Mouse (Mus musculus) sigmoid colon, adult 10 weeks (tissue): ENCODE measurements around the gene Arr3. TPM values are rescaled to one million over a fixed set of nuclear protein-coding genes. Genes with fewer than 3 reads are reported as not detected.

Experiments used
- polyA plus RNA-seq: library from polyadenylated mRNA; stranded (reverse); fragments of 350-450 nt; fragmentation: Illumina TruSeq; extraction: RNeasy Lipid Tissue Mini Kit (QIAGEN cat#74804); gene quantifications from one replicate; pipeline ENCODE4 v1.2.3, GENCODE M21; 2014; ENCODE audit warnings: low read depth, low replicate concordance

Gene Arr3
- polyA plus RNA-seq: not detected

DNA sequence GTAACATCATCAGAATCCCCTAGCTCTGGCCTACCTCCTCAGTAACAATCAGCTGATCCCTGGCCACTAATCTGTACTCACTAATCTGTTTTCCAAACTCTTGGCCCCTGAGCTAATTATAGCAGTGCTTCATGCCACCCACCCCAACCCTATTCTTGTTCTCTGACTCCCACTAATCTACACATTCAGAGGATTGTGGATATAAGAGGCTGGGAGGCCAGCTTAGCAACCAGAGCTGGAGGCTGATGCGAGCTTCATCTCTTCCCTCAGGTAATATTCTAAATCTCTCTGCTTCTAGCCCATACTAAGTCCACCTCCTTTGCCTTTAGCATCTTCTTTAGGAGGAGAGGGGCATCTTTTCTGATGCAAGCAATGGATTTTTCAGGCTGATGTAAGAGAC, at the start of gene Arr3:
TSS of gene Arr3 (plus strand) at position 184 of the 400 bp plus-strand sequence.

DNA sequence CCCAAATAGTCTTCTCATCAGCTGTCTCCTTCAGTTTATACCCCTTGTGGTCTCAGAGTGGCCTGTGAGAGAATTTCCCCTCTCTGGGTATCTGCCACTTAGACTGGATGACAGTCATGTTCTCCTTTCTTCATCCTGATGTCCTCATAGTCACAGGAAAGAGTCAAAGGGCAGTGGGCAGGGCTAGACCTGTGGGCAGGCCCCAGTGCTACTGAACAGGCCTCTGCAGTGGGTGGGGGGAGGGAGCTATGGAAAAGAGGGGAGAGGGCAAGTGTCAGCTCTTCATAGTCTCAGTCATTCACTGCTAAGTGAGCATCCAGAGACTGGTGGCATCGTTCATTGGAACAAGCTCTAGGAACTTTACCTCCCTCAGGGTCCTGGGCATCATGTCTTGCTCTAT, 33.3 kb upstream of the Arr3 start, which contains the start of gene Awat1:
TSS of gene Awat1 (plus strand) at position 301 of the 400 bp plus-strand sequence.

DNA sequence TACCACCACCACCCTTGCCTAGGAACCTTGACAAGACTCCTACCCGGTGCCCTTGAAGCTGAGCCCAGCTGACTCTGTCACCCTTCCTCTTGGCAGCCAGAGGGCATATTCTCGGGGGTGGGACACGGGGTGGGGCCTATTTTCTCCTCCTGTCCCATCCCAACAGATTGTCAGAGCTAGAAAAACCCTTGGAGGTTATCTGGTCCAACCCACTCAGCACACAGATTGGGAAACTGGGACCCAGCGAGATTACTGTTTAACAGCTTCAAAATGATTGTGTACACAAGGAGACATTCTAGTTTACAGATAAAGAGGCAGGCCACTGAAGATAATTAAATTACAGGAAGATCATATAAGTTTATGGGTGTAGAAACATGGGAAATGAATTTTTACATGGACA, 10.5 kb upstream of the Arr3 start, which contains the start of gene P2ry4:
TSS of gene P2ry4 (minus strand) at position 79 of the 400 bp plus-strand sequence.

DNA sequence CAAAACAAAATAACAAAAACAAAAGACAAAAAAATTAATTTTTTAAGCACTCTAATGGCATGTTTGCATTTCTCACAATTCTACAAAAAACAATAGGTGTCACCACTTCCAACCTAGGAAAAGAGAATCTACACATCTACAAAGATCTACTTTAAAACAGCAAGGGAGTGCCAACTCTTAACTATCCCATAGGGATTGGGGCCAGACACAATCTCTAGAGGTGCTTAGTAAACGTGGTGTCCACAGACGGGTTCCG, 20.2 kb downstream of the Arr3 start, which contains the start of gene Kif4:
TSS of gene Kif4 (plus strand) at position 192 of the 256 bp plus-strand sequence.

DNA sequence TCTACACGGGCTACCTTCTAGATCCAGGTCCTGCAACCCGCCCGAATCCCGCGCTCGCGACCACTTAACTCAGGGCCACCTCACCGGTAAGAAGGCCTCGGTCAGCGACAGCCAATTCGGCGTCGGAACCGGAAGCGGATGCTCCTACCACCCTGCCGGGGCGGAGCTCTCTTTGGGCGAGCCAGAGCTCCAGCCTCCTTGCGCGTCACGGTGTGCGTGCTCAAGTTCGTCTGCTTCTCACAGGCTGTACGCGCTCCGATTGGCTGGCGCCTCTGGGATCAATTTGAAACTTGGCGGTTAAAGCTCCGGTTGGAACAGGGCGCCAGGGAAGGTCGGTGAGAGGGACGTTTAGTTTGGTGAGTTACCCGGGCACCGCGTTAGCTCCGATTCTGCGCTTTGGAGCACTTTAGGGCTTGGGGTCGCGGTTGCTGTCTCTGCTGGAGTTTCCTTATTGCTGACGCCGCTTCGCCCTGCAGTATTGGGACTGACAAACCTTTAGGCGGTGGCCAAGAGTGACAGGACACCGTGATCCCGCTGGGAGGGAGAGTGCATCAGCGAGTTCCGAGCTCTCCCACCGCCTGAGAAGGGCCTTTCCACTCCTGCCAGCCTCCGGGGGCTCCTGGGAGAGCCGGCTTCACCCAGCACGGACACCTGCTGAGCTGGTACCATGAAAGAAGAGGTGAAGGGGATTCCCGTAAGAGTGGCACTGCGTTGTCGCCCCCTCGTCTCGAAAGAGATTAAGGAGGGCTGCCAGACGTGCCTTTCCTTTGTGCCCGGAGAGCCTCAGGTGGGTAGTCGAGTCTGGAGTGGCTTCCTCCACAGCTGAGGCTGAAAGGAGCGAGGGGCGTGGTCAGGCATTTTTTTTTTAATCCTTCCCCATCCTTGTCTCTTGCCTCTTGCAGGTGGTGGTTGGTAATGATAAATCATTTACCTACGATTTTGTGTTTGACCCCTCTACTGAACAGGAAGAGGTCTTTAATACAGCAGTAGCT, 20.8 kb downstream of the Arr3 start, which contains the start of gene Pdzd11:
TSS of gene Pdzd11 (minus strand) at position 767 of the 992 bp plus-strand sequence.

Other genes with a start within 250 kb of the Arr3 start
- not detected for gene Otud6a, start 176.5 kb upstream of the Arr3 start, polyA plus RNA-seq
- gene Awat2, start 162.8 kb upstream of the Arr3 start, polyA plus RNA-seq: 0.35 TPM
- gene Igbp1, start 111.2 kb upstream of the Arr3 start, polyA plus RNA-seq: 118 TPM
- gene Dgat2l6, start 80.7 kb upstream of the Arr3 start, polyA plus RNA-seq: not detected
- gene Awat1, start 33.2 kb upstream of the Arr3 start, polyA plus RNA-seq: not detected
- 8.7 TPM for gene P2ry4, start 10.6 kb upstream of the Arr3 start, polyA plus RNA-seq
- gene Kif4, start 20.2 kb downstream of the Arr3 start, polyA plus RNA-seq: 5.5 TPM
- gene Pdzd11, start 21.1 kb downstream of the Arr3 start, polyA plus RNA-seq: 65.1 TPM
- gene Gdpd2, start 124.4 kb downstream of the Arr3 start, polyA plus RNA-seq: 4.5 TPM
- gene Dlg3, start 162.2 kb downstream of the Arr3 start, polyA plus RNA-seq: 57.2 TPM